Mouse (Mus musculus) common myeloid progenitor, adult 5-6 weeks (primary cell): ENCODE results near the gene Ring1. TPM values are rescaled to one million over a fixed set of nuclear protein-coding genes. Genes with fewer than 3 reads are reported as not detected.

Experiments
- ATAC-seq: replicated peaks from 2 replicates; pipeline ENCODE4 v1.8.0; 2016; ENCODE audit warnings: low read depth, mild to moderate bottlenecking, moderate TSS enrichment, inconsistent platforms; ENCODE audit not compliant: poor library complexity, severe bottlenecking
- total RNA-seq: library from RNA; stranded (forward); fragments of 200-1000, 187-1606 nt; gene quantifications from 2 replicates; pipeline ENCODE4 v1.2.3, GENCODE M21; 2017

Ring1 gene
- total RNA-seq, result 11.9 and 12.8 TPM in 2 replicates

- peak; percentile 23 for ATAC-seq
These were observed at the start of gene Ring1 for GRCm38 (mm10) chr17:34024317-34024821. TSS of gene Ring1 (minus strand) at chr17:34024680.

GRCm38 (mm10) chr17:34072091-34072490, 47.6 kb upstream of the Ring1 start:
- peak; percentile 27 for ATAC-seq

GRCm38 (mm10) chr17:34068864-34069263, 44.4 kb upstream of the Ring1 start:
- ATAC-seq, result peak; percentile 33

- peak; percentile 61 for ATAC-seq
These were observed 32.7 kb upstream of the Ring1 start for GRCm38 (mm10) chr17:34057224-34057623.

- peak; percentile 53 for ATAC-seq
These were observed 23.0 kb upstream of the Ring1 start for GRCm38 (mm10) chr17:34047404-34048050.

GRCm38 (mm10) chr17:34045941-34046340, 21.5 kb upstream of the Ring1 start:
- no peak for ATAC-seq

- ATAC-seq, result no peak
These were observed 15.3 kb upstream of the Ring1 start for GRCm38 (mm10) chr17:34039562-34040450.

- peak; percentile 31; the same call in 1 of the 2 replicates for ATAC-seq
These were observed 14.5 kb upstream of the Ring1 start, which contains the start of gene Col11a2 for GRCm38 (mm10) chr17:34038878-34039561. TSS of gene Col11a2 (plus strand) at chr17:34039437.

GRCm38 (mm10) chr17:34038440-34038839, 14.0 kb upstream of the Ring1 start:
- no peak for ATAC-seq

GRCm38 (mm10) chr17:34037241-34037640, 12.8 kb upstream of the Ring1 start:
- no peak for ATAC-seq

GRCm38 (mm10) chr17:34036647-34037046, 12.2 kb upstream of the Ring1 start:
- ATAC-seq, result no peak

- ATAC-seq, result no peak
These were observed 11.0 kb upstream of the Ring1 start for GRCm38 (mm10) chr17:34035517-34035916.

- ATAC-seq, result peak; percentile 40
These were observed 9.6 kb upstream of the Ring1 start for GRCm38 (mm10) chr17:34034064-34034463.

- ATAC-seq, result no peak
These were observed 9.0 kb upstream of the Ring1 start for GRCm38 (mm10) chr17:34033441-34033840.

GRCm38 (mm10) chr17:34032806-34033205, 8.3 kb upstream of the Ring1 start:
- ATAC-seq, result no peak

GRCm38 (mm10) chr17:34032174-34032632, 7.7 kb upstream of the Ring1 start:
- no peak for ATAC-seq

- peak; percentile 54 for ATAC-seq
These were observed 7.1 kb upstream of the Ring1 start, which contains the start of the genes Slc39a7 and Rxrb for GRCm38 (mm10) chr17:34031465-34032173. TSS of gene Slc39a7 (minus strand) at chr17:34031682. TSS of gene Rxrb (plus strand) at chr17:34031812.

GRCm38 (mm10) chr17:34030861-34031326, 6.4 kb upstream of the Ring1 start:
- no peak for ATAC-seq

GRCm38 (mm10) chr17:34029890-34030595, 5.6 kb upstream of the Ring1 start:
- no peak for ATAC-seq
